Mouse (Mus musculus): Measurements from ENCODE around the gene Actn4. TPM values are rescaled to one million over a fixed set of nuclear protein-coding genes. Genes with fewer than 3 reads are reported as not detected.
"Not testable (repeated sequence)": the region's sequence is repeated elsewhere in the genome, so short reads cannot be mapped to it uniquely, and the experiment has no call there.

The Actn4 gene
- total RNA-seq, 2 experiments from 2014 or later = 51.7 to 93.1 TPM

DNA sequence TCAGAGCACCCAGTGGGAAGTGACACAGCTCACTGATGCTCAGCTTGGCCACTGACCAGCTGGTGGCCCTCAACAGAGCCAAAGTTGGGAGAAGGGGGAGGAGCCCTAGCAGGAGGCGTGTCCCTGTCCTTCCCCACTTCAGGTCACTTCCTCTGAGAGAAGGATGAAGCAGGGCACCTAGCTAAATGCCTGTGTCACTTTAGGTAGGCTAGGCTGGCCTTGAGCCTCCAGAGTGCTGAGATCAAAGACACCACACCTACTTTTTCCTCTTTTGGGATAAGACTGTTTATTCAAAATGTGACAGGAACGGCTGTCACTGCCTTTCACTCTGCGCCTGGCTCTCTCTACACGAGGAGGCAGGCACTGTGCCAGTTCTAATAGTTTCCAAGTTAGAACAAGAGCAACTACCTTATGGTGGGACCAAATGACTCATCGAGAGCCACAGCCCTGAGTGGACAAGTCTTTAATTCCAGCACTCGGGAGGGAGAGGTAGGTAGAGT, 9.7 kb upstream of the Actn4 start:
- no peak for ATAC-seq (replicated peaks; ENCODE audit: low FRiP score, low TSS enrichment, poor library complexity, severe bottlenecking)

DNA sequence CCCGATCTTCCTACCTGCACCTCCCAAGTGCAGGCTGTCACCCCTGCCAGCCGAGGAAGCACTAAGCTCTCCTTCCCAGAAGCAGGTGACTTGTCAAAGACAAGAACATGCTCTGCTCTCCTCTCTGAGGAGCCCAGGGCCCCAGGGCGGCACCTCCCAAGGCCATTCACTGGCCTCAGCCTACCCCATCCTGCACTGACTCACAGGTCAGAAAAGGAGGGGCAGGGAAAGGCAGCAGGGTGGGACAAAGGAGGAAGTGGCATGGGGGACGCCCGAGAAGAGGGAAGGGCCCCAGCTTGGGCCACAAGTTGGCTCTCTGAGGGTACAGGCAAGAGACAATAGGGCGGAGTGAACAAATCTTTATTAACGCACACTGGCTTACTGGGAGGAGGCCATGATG, 8.9 kb upstream of the Actn4 start:
- ATAC-seq (replicated peaks; ENCODE audit: low FRiP score, low TSS enrichment, poor library complexity, severe bottlenecking) = no peak

DNA sequence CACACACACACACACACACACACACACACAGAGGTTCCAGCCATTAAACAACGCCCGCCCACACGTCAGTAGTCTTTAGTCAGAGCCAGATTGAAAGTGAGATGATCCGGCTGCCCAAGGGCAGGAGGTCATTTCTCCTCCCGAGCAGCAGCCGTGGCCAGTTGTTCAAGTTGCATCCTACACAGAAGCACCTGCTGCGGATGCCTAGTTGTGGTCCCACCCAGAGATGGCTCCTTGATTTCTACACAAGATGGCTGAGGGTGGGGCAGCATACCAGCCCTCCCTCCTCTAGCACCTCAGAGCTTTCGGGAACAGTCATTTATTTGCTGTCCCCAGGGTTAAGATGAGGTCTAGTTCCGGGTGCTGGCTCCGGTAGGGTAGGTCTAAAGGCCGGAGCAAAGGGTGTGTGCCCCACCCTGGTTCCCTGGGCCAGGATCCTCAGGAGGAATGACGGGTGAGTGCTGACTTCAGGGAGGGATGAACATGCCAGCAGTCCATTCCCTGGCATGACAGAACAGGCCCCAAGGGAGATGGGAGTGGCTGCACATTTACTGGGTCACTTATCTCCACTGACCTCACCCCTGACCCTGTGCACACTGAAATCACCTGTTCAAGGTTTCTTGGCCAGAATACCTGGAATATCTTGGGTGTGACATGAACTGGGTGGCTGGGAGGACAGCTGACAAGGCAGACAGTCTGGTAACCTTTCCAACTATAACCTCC, 7.7 kb upstream of the Actn4 start:
- no peak for ATAC-seq (replicated peaks; ENCODE audit: low FRiP score, low TSS enrichment, poor library complexity, severe bottlenecking)

DNA sequence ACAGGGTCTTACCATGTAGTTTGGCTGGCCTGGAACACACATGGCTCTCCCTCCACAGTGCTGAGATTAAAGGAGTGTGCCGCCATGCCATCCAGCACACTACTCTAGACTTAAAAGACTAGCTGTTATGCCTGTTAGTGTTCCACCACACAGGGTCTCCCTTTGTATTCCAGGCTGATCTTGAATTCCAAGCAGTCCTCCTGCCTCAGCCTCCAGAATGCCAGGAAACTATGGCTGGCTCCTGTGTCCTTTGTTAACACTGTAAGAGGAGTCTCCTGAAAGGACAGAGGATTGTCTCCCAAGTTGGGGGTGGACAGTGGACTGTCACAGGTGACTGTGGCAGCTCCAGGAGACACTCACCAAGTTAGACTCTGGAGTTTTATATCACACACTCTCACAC, 7.1 kb upstream of the Actn4 start:
- ATAC-seq (replicated peaks; ENCODE audit: low FRiP score, low TSS enrichment, poor library complexity, severe bottlenecking) = no peak

DNA sequence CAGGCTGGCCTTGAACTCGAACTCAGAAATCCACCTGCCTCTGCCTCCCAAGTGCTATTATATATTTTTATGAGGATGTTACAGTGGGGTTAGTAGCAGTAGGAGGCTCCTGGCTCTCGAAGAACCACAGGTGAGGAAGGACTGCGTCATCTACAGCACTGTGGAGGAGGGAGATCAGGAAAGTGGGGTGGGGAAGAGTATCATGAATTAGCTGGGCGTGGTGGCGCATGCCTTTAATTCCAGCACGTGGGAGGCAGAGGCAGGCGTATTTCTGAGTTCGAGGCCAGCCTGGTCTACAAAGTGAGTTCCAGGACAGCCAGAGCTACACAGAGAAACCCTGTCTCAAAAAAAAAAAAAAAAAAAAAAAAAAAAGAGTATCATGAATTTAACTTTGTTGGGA, 6.0 kb upstream of the Actn4 start:
- ATAC-seq (replicated peaks; ENCODE audit: low FRiP score, low TSS enrichment, poor library complexity, severe bottlenecking) = not testable (repeated sequence)

DNA sequence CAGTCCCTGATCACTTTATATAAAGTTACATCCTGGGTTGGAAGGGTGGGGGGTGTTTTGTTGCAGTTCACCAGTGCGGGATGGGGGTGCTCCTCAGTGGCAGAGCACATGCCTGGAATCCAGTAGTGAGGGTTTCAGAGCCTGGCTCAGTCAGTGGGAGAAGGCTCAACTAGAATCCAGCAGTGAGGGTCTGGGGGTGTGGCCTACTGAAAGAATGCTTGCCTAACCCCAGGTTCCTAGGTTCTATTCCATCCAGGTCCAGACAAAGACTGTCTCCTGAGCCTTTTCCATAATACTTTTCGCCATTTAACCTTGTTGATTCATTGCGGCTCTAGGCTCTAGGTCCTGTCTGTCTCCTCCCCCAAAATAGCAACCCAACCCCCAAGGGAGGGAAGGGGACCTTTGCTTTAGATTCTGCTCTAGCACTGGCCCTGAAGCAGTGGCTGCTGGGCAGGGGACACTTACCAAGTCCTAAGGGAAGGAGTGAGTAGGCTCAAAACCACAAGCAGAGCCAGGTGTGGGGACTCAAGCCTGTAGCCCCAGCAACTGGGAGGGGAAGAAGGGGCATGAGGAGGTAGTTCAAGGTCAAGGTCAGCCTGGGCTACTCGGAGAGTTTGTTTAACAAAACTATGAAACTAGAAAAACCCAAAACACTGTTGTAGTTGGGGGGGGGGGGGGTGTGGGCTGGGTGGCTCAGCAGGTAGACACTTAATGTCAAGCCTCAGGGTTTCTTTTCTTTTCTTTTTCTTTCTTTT, 4.8 kb upstream of the Actn4 start:
- no peak for ATAC-seq (replicated peaks; ENCODE audit: low FRiP score, low TSS enrichment, poor library complexity, severe bottlenecking)

DNA sequence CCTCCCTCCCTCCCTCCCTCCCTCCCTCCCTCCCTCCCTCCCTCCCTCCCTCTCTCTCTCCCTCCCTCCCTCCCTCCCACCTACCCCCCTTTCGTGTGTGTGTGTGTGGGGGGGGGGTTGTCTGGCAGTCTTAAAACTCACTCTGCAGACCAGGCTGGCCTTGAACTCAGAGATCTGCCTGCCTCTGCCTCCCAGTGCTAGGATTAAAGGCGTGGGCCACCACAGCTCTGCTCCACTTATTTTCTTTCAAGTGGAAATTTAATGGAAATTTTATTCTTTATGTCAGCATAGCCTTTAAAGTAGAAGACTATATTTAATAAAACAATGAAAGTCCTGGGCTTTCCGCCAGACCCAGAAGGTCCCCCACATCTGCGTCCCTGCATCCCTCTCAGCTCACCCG, 4.0 kb upstream of the Actn4 start:
- ATAC-seq (replicated peaks; ENCODE audit: low FRiP score, low TSS enrichment, poor library complexity, severe bottlenecking) = no peak

DNA sequence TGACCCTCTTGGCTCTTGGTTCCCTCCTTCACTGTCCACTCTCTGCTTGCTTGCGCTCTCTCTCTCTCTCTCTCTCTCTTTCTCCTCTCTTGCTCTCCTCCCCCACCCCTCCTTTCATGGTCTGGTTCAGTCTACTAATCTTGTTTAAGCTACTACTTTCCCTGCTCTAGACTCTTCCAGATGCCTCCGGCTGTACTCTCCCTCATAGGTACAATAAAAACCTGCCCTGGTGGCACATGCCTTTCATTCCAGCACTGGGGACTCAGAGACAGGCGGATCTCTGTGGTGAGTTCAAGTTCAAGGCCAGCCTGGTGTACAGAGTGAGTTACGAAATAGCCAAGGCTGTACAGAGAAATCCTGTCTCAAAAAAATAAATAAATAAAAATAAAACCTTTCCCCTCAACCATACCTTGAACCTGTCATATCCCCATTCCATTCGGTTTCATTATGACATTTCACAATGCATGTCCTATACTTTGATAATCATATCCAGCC, 3.3 kb upstream of the Actn4 start:
- no peak for ATAC-seq (replicated peaks; ENCODE audit: low FRiP score, low TSS enrichment, poor library complexity, severe bottlenecking)

DNA sequence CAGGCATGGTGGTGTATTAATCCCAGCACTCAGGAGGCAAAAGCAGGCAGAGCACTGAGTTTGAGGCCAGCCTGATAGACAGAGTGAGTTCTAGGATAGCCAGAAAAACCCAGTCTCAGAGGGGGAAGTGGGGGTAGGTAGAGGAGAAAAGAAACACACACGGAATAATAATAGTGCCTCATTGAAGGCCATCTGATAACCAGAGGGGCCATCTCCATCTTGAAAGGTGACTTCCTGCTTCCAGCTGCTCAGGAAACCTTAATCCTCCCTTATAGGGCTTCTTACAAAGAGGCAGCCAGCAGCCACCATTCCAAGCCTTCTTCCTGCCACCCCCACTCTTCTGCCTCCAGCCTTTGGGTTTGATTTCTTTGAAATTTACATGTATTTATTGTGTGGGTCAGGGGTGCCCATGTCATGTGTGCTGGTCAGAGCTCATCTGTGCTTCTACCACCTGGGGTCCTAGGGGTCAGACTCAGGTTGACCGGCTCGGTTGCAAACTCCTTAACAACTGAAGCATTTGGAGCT, 1.3 kb upstream of the Actn4 start:
- no peak for ATAC-seq (replicated peaks; ENCODE audit: low FRiP score, low TSS enrichment, poor library complexity, severe bottlenecking)

DNA sequence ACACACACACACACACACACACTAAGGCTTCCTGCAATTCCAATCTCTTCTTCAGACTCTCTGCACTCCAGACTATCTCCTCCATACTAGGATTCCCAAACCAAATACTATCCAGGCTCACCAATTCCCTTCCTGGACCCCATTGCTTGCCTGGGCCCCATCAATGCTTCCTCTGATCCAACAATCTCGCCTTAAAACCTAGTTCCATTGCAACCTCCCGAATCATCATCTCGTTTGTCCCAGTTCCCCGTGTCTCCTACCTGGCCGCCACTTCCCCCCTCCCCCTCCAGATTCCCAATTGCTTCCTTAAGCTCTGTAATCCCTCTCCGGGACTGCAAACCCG, 585 bp downstream of the Actn4 start:
- no peak for ATAC-seq (replicated peaks; ENCODE audit: low FRiP score, low TSS enrichment, poor library complexity, severe bottlenecking)

DNA sequence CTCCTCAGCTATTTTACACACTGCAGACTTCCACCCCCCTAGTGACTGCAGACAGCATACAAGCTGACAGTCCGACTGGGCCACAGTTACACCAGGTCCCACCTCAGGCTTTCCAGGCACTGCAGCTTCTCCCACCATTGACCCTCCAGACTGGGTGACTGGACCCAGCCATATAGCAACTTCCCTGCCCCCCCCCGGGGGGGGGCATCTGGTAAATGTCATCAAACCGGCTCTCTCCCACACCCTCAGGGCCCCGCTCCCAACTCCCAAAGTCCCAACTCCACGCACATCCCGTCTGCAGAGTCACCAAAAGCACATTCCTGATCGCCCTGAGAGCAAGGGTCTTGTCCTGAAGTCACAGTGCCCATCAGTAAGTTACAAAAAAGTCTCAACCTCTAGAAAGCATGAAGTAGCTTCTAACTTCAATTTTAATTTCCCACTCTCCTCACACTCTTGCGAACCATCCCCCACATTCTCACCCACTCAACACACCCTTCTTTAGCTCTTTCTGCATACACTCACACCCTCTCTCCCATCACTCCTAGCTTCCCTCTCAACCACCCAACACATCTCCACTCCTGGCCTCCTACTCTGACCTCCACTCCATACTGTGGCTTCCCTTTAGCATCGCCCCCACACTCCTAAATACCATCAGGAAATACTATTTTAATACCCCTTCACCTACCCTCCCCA, 1.6 kb downstream of the Actn4 start:
- no peak for ATAC-seq (replicated peaks; ENCODE audit: low FRiP score, low TSS enrichment, poor library complexity, severe bottlenecking)

DNA sequence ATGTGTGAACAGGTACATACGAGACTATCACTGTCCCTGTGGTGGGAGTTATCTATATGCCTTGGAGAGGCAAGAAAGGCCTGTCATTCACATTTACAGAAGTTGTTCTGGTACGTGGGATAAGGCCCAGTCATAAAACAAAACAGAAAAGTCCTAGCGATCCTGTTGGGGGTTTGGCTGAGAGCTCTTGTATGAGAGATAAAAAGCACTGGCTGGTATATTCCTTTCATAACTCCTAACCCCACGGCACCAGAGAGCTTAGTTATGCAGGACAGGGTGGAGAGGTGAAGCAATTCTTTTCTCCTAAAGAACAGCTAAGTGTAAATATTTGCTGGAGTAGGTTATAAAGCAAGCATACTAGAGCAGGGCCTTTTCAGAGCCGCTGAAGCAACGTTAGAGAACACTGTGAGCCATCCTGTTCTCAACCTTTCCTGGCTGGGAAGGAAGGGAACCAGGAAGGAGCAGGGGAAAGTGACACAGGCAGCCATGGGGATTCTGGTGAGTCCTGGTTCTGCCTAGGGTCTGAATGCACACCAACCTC, 2.6 kb downstream of the Actn4 start:
- peak; percentile 57 for ATAC-seq (replicated peaks; ENCODE audit: low FRiP score, low TSS enrichment, poor library complexity, severe bottlenecking)

DNA sequence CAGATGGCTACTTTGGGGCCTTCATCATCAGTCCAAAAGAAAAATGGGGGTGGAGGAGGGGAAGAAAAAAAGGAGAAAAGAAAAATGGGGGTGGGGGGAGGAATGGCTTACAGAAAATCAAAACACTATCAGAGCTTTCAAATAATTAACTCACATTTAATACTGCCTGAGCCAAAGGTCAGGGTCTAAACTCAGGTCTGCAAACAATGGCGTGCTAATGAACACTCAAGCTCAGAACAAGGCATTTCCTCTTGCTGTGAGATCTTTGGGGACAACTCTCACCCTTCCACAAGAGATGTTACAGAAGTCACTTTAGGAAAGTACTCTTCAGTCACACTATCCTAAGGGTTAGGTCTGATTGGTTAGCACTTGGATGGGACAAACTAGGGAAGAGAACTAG, 3.4 kb downstream of the Actn4 start:
- no peak for ATAC-seq (replicated peaks; ENCODE audit: low FRiP score, low TSS enrichment, poor library complexity, severe bottlenecking)

DNA sequence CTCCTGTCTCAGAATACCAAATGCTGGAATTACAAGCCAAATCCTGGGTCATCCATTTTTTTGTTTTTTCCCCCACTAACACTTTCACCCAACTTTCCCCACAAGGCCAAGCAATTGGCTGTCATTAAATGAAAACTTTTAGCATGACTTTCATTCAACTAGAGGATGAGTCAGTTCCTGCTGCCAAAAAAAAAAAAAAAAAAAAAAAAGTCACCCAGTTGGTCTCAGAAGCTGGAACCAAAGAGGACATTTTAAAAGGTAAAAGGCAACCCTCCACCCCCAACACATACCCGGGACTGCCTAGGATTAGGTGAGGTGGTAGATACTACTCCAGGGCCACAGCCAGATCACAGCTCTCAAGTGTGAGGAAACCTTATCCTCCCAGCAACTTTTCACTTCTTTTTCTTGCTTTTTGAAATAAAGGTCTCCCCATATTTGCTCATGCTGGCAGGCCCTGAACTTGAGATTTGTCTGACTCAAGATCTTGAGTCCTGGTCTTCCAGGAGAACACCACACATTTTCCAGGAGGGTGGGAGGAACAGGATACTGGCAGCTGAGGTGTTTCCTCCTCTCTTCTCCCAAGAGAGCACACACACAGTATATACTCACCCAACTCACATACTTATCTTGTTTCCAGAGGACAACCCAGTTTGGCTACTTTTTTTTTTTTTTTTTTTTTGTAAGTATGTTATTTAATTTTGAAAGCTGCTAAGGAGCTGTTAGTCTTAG, 4.0 kb downstream of the Actn4 start:
- ATAC-seq (replicated peaks; ENCODE audit: low FRiP score, low TSS enrichment, poor library complexity, severe bottlenecking) = no peak

DNA sequence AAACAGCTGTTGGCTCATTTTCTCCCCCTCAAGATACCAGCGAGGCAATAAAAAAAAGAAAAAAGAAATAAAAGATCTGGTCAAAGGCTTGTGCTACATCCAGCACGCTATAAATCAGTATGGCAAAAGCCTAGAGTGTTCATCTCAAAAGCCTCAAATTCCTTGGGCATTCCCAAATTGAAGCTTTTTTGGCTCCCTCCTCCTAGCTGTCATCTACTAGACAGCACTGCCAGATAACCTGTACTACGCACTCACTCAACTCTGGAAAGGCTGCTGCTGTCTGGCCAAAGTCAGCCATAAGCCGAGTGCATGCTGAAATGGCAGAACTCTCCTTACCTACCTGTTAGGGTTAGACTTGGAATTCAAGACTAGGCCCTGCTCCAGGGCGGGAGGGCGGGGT, 4.9 kb downstream of the Actn4 start:
- no peak for ATAC-seq (replicated peaks; ENCODE audit: low FRiP score, low TSS enrichment, poor library complexity, severe bottlenecking)

DNA sequence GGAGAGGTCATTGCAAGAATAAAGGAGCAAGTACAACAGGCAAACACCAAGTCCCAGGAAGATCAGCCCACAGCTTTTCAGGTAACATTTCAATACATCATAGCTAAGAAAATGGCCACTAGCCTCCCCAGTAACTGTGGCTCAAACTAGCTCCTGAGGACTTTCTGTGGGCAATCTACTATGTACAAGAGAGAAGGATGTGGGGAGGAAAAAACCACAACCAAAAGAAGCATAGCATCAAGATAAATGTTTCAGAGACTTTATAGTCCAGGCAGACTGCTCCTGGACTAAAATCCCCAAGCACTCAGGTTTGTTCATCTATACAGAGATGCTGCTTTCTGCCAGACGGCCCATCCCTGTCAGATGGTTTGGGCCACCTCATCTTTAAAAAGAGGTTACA, 5.9 kb downstream of the Actn4 start:
- no peak for ATAC-seq (replicated peaks; ENCODE audit: low FRiP score, low TSS enrichment, poor library complexity, severe bottlenecking)

DNA sequence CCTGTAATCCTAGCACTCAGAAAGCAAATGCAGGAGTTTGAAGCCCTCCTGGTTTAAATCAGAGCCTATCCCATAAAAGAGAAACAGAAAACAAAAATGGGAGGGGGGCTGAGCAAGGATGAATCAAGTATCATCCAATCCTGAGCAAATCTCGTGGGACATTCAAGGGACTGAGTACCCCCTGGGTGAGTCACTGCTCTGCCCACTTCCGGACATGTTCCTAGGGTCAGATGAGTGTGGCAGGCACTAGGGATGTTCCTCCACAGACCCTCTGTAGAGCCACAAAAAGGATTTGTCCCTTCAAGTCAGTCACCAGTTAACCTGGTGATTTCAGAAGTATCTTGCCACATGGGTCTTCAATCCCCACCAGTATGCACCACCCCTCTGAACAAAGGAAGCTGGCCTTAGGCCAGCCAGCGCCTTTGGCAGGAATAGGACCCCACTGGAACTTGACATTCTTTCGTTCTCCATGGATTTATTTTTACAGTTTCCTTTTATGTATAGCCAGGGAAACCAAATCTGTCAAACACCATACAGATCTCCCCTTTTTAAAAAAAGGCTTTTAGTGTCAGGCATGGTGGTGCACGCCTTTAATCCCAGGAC, 6.7 kb downstream of the Actn4 start:
- no peak for ATAC-seq (replicated peaks; ENCODE audit: low FRiP score, low TSS enrichment, poor library complexity, severe bottlenecking)

DNA sequence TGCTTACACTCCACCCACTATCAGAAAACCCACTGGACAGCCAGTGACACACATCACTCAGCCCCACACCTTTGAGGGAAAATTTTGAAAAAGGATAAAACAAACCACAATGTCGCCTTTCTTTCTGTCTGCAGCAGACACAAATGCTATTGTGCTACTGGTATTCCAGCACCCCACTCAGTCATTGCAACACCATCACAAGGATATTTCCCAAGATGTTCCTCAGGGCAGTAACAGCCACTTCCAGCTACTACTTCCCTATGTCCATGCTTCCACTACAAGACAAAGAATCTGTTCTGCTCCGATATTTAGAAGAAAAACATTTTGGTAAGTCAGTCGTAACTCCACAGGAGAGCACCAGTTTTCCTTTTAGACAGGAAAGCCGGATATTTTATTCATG, 7.4 kb downstream of the Actn4 start:
- ATAC-seq (replicated peaks; ENCODE audit: low FRiP score, low TSS enrichment, poor library complexity, severe bottlenecking) = no peak

Measured in megakaryocyte-erythroid progenitor cell, adult 5-6 weeks (primary cell).